Mouse (Mus musculus): ENCODE measurements at regions not wholly inside any gene's neighbourhood (a gene's known extent, or its start where the extent isn't known, plus 50 kb on each side); places are given as distances from the start of the nearest gene placed in this dataset.

DNA sequence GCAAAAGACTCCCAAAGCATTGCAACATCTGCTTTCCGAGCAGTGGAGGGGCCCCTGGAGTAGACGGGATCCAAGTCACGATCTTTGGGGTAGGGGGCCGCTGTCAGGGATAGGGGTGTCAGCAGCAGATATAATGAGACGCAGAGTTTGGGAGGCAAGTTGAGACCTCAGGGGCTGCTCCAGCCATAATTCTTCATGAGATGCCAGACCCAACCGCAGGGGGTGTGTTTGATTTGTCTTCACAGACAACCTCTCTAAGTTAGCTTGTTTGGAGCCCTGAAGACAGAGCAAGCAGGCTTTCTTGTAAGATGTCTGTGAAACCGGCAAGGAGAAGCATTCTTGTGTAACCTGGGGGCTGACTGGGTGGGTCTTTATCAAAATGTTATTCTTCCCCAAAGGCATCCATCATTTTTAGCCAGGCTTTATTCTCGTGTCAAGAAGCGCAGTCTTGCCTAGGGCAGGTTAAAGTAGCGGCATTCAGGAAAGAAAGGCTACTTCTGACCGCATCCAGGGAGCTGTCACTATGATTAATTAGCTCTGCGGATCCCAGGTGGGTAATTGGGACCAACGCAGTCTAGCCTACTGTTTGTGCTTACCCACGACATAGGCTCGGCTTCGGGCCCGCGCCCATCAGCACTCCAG is 234.6 kb downstream of the 1500009L16Rik start:
- no peak for TF ChIP-seq CTCF (IDR thresholded peaks at IDR 0.05; ENCODE audit: control insufficient read depth, insufficient read depth, insufficient read length)
- TF ChIP-seq USF1 (IDR thresholded peaks at IDR 0.05; ENCODE audit: low read depth), result no peak
- no peak for TF ChIP-seq MYOD1 (IDR thresholded peaks at IDR 0.05; ENCODE audit: control insufficient read depth, insufficient read length, low read depth)
- TF ChIP-seq CEBPB (IDR thresholded peaks at IDR 0.05; ENCODE audit: low read depth), result no peak
